Mouse (Mus musculus): ENCODE measurements around the gene B020004J07Rik.
"Not testable (repeated sequence)": the region's sequence is repeated elsewhere in the genome, so short reads cannot be mapped to it uniquely, and the experiment has no call there.

Gene B020004J07Rik

DNA sequence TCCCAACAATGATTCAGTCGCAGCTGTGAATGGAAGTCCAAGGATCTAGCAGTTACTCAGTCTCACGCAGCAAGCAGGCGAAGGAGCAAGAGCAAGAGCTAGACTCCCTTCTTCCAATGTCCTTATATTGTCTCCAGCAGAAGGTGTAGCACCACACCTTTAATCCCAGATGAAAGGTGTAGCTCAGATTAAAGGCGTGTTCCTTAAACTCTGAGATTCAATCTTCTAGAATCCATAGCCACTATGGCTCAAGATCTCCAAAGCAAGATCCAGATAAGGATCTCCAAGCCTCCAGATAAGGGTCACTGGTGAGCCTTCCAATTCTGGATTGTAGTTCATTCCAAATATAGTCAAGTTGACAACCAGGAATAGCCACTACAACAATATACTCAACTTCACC is at the start of gene B020004J07Rik:
Gene B020004J07Rik, minus strand, starts transcription at position 101 of the 400 bp plus-strand sequence.
- not testable (repeated sequence) for DNase-seq (ENCODE audit: low spot score in 2 of 2)

DNA sequence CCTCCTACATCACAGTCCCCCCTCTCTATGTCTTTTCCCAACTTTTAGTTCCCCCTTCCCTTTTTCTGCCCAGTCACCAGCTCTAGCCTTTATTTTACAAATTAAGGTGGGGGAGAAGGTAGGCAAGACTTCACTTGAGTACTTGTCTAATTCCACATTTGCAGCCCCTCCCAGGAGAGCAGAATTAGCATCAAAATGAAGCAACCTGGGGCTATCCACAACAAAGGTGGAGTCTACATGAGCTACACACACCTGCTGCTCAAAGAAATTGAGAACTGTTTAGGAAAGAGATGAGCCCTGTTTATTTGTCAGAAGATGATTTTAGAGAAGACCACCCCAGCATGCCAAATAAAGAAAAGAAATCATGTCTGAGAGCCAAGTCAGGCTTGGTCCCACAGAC is 45.6 kb upstream of the B020004J07Rik start:
- no peak for DNase-seq (ENCODE audit: low spot score in 2 of 2)

DNA sequence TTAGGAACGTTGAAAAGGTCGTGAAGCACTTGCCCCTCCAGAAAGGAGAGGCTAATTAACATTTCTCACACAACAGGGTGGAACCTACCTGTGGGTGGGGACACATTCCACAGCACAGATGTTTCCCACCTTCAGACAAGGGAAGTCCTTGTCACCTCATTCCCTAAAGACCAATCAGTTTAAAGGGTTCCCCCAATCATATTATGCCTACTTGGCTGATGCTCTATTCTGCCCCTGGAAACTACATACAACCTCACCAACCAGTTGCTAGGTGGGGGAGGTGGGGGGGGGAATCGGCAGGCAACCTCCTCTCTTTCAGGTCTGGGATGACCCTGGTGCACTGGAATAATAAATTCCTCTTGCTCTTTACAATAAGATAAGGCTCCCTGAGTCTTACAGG is 39.8 kb upstream of the B020004J07Rik start:
- DNase-seq (ENCODE audit: low spot score in 2 of 2): peak in 1 of 2 experiments; percentile 7

DNA sequence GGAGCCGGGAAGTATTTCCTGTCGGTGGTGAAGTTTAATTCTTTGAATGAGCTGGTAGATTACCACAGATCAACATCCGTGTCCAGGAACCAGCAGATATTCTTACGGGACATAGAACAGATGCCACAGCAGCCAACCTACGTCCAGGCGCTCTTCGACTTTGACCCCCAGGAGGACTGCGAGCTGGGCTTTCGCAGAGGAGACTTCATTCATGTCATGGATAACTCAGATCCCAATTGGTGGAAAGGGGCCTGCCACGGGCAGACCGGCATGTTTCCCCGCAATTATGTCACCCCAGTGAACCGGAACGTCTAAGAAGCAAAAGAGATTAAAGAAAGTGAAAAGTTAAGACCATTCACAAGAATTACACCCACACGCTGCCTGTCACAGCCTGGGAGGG is 31.9 kb upstream of the B020004J07Rik start:
- DNase-seq (ENCODE audit: low spot score in 2 of 2): not testable (repeated sequence)

DNA sequence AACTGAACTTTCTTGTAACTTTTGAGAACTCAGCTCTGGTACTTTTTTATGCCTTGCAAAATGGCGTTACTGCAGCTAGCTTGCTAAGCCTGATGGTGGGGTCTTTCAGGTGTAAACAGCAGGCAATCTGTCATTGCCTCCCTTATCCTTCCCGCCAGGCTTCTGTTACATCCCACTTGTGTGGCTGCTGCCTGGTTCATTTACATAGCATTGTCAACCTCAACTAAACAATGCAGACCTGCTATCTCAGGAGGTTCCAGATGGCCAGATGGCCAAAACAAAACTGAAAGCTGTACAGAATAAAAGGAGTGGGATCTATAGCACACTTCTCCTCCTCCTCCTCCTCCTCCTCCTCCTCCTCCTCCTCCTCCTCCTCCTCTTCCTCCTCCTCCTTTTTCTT is 28.2 kb upstream of the B020004J07Rik start:
- not testable (repeated sequence) for DNase-seq (ENCODE audit: low spot score in 2 of 2)

DNA sequence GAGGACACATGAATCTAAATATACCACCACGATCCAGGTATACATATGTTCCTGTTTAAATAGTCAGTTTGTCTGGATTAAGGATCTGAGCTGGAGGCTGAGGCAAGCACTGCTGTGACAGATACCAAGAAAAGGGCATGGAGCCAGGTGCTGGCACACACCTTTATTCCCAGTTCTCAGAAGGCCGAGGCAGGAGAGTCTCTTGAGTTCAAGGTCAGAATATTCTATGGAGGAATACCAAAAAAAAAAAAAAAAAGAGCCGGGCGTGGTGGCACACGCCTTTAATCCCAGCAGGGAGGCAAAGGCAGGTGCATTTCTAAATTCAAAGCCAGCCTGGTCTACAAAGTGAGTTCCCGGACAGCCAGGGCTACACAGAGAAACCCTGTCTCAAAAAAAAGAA is 18.5 kb upstream of the B020004J07Rik start:
- DNase-seq (ENCODE audit: low spot score in 2 of 2): no peak

DNA sequence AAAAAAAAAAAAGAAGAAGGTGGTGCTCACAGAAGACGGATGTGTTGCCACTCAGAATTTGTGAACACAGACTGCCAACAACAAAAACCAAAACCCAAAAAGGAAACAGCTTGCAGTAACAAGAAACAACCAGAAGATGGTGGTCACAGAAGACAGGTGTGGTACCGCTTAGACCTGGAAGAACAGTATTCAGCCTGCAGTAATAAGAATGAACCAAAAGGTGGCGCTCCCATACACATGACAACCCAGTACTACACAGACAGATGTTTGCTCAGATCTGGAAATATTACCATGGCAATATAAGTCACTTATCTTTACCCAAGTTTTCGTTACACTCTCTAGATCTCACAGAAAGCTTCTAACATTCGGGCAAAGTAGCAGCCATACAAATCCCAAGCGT is 17.1 kb upstream of the B020004J07Rik start:
- no peak for DNase-seq (ENCODE audit: low spot score in 2 of 2)

DNA sequence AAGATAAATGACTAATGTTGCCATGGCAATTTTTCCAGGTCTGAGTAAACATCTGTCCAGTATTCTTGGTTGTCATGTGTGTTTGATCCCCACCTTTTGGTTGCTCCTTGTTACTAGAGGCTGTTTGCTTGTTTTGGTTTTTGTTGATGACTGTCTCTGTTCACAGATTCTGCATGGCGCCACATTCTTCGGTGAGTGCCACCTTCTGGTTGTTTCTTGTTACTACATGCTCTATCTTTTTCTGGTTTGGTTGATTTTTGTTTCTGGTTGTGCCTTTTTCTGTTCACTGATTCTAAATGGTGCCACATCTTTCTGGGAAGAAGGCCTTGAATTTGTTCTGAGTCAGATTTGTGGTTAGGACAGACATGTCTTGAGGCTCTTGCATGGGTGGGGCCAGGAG is 7.1 kb upstream of the B020004J07Rik start:
- DNase-seq (ENCODE audit: low spot score in 2 of 2): no peak

All from spleen, postnatal 4 days (tissue).